Mouse (Mus musculus) megakaryocyte, embryonic 14.5 days (primary cell): ENCODE measurements around the gene Gm6034. TPM values are rescaled to one million over a fixed set of nuclear protein-coding genes. Genes with fewer than 3 reads are reported as not detected.
"Not testable (repeated sequence)": the region's sequence is repeated elsewhere in the genome, so short reads cannot be mapped to it uniquely, and the experiment has no call there.

Source experiments
- H3K27me3 ChIP-seq: replicated peaks from 2 replicates; pipeline ENCODE3; 2012; ENCODE audit warnings: inconsistent platforms
- H3K36me3 ChIP-seq: replicated peaks from 2 replicates; pipeline ENCODE3; 2012; ENCODE audit warnings: low read length, inconsistent platforms, mixed read lengths
- H3K4me1 ChIP-seq: 2 replicates; pipeline ENCODE4 v1.6.1; 2012; ENCODE audit warnings: inconsistent platforms
- H3K4me3 ChIP-seq: replicated peaks from 2 replicates; pipeline ENCODE3; 2012; ENCODE audit warnings: moderate library complexity, mild to moderate bottlenecking, inconsistent platforms
- H3K9me3 ChIP-seq: 2 replicates; pipeline ENCODE4 v1.6.1; 2012; ENCODE audit warnings: inconsistent platforms
- FLI1 ChIP-seq: IDR thresholded peaks from 2 replicates; pipeline ENCODE4 v1.6.1; 2012; ENCODE audit warnings: low read length, inconsistent platforms, mixed read lengths
- GATA1 ChIP-seq: IDR thresholded peaks from 3 replicates; pipeline ENCODE4 v1.6.1; 2012; ENCODE audit warnings: mixed read lengths, low read length, inconsistent platforms, borderline replicate concordance
- polyA plus RNA-seq: library from polyadenylated mRNA; stranded (reverse); fragments of >175 nt; gene quantifications from 2 replicates; pipeline ENCODE4 v1.2.3, GENCODE M21; 2012; ENCODE audit warnings: low replicate concordance; ENCODE audit not compliant: insufficient read depth

Gene Gm6034
- polyA plus RNA-seq, 1 experiment: 0.25 TPM

DNA sequence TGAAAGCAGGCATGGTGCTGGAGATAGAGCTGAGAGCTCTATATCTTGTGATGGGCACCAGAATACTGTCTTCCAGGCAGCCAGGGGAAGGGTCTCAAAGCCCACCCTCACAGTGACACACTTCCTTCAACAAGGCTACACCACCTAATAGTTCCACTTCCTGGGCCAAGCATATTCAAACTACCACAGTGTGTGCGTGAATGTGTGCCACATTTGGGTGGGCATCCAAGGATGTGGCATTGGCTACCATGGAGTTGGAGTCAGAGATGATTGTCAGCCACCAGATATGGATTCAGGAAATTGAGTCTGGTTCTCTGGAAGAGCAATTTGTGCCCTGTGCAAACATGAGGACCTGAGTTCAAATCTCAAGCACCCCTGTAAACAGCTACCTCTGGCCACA is 21.5 kb upstream of the Gm6034 start:
- H3K36me3 ChIP-seq: peaks cover 34% of the 10 kb centered on the region
- peak overlapping the region; percentile 91 for H3K4me3 ChIP-seq
- no peaks in the 10 kb centered on the region for H3K27me3 ChIP-seq
- no peaks in the 10 kb centered on the region for H3K9me3 ChIP-seq
- peaks cover 67% of the 10 kb centered on the region for H3K4me1 ChIP-seq
- TF ChIP-seq GATA1: no peak
- no peak for TF ChIP-seq FLI1

DNA sequence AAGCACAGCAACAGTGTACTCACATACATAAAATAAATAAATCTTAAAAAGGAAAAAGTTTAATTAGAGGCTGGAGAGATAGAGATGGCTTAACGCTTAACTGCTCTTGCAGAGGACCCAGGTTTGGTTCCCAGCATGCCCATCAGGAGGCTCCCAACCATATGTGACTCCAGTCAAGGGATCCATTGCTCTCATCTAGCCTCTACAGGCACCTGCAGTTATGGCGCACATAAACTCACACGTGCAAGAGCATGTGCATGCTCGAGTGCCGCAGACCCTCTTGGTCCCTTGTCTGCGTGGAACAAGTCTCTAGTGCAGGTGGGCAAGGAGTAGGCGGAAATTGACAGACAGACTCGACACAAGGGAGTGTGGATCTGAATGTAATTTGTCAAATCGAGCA is 20.7 kb upstream of the Gm6034 start:
- TF ChIP-seq GATA1: no peak
- TF ChIP-seq FLI1: no peak
- Histone ChIP-seq H3K4me3 (no peak overlapping the region), H3K4me1 (peaks cover 63% of the 10 kb centered on the region), H3K9me3 (no peaks in the 10 kb centered on the region), H3K36me3 (peaks cover 30% of the 10 kb centered on the region), H3K27me3 (no peaks in the 10 kb centered on the region)

DNA sequence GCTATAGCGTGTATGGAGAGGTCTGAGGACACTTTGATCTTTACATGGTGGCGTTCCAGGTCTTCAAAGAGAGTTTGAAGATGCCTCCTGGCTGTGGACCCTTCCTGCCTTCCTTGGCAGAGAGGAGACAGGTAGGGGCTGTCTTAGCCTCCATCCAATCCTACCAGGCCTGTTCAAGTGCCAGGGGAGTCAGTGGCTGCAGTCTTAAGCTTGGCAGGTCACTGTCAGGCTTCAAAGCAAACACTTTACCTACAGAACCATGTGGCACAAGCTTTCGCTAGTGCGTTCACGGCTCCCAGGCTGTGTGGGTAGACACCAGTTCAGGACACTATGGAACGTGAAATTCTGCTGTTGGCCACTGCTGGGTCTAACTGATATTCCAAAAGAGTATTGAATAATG is 19.8 kb upstream of the Gm6034 start:
- 0 out of 2 replicates have a peak, but pooled peaks cover under 1% of the 10 kb centered on the region for H3K9me3 ChIP-seq
- H3K4me3 ChIP-seq: peak overlapping the region; percentile 66
- peaks cover 57% of the 10 kb centered on the region for H3K4me1 ChIP-seq
- H3K36me3 ChIP-seq: peaks cover 28% of the 10 kb centered on the region
- no peaks in the 10 kb centered on the region for H3K27me3 ChIP-seq
- no peak for TF ChIP-seq GATA1
- no peak for TF ChIP-seq FLI1

DNA sequence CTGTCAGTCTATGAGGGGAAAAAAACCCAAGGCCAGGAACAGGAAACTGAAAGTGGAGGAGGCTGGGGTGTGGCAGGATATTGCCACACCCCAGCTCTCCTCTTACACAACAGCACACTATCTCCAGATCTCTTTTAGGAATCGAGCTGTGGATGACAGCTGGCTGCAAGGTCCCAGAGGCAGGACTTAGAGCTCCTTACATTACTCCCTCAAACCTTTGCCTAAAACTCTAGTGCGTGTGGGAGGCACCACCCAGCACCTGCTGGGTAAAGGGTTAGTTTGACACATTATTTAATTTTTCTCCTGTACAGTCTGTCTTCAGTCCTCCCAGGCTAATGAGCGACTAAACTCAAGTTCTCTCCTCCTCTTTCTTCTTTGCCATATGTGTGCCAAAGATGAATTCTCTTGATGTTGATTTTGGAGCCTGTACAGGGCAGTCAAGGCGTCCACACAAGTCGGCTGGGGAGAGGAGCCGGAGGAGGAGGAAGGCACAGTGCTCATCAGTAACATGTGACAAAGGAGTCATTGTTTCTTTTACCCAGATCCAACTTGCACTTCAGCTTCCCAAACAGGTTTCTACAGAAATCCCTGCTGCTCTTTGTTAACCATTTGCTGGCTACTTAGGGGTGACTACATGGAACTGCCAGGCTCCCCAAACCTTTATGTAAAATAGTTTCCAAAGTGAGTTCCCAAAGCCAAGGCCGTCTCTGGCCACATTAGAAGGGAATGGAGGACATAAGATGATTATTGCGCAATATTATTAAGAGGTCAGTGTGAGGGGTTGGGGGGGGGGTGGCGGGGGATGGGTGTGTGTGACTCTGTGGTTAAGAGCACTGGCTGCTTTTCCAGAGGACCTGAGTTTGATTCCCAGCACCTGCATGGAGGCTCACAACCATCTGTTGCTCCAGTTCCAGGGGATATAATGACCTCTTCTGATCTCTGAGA is 18.8 kb upstream of the Gm6034 start:
- Histone ChIP-seq H3K36me3 (peaks cover 34% of the 10 kb centered on the region), H3K9me3 (0 out of 2 replicates have a peak, but pooled peaks cover 3% of the 10 kb centered on the region), H3K4me1 (peaks cover 68% of the 10 kb centered on the region), H3K4me3 (peak overlapping the region; percentile 66), H3K27me3 (no peaks in the 10 kb centered on the region)
- no peak for TF ChIP-seq FLI1
- no peak for TF ChIP-seq GATA1

- H3K4me3 ChIP-seq: peak overlapping the region; percentile 38
- TF ChIP-seq GATA1 (no peak), FLI1 (no peak)
- peaks cover 39% of the 10 kb centered on the region for H3K36me3 ChIP-seq
- H3K9me3 ChIP-seq: 0 out of 2 replicates have a peak, but pooled peaks cover 3% of the 10 kb centered on the region
- H3K27me3 ChIP-seq: no peaks in the 10 kb centered on the region
- H3K4me1 ChIP-seq: peaks cover 72% of the 10 kb centered on the region
These were observed 17.6 kb upstream of the Gm6034 start for GRCm38 (mm10) chr17:36025197-36025596.

DNA sequence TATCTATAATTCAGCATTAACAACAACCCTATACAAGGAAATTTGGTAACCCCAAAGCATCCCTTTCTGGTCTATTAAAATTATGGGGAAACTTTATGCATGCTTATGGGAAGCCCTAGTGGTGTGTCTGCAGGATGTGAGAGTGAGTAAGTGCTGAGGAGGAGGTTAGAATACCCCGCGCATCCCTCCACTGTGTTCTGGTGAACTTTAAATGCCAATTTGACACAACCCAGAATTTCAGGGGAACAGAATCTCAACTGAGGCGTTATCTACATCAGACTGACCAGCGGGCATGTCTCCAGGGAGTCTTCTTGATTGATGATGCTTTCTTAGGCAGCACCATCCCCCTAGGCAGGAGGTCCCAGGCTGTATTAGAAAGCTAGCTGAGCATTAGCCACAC is 16.9 kb upstream of the Gm6034 start:
- H3K4me1 ChIP-seq: peaks cover 76% of the 10 kb centered on the region
- H3K9me3 ChIP-seq: 0 out of 2 replicates have a peak, but pooled peaks cover 3% of the 10 kb centered on the region
- TF ChIP-seq FLI1 (no peak), GATA1 (no peak)
- H3K36me3 ChIP-seq: peaks cover 39% of the 10 kb centered on the region
- no peak overlapping the region for H3K4me3 ChIP-seq
- no peaks in the 10 kb centered on the region for H3K27me3 ChIP-seq

DNA sequence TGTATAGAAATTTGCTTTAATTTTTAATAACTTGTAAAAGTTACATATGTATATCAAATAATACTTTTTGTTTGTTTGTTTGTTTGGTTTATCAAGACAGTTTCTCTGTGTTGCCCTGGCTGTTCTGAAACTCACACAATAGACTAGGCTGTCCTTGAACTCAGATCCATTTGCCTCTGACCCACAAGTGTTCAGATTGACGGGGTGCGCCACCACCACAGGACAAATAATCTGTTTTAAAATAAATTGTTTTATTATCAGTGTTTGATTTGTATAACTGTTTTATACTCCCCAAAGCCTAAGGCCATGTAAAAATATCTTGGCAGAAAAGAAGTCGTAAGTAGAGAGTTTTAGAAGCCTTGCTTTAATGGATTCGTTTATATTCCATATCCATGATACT is 15.1 kb upstream of the Gm6034 start:
- Histone ChIP-seq H3K4me1 (peaks cover 65% of the 10 kb centered on the region), H3K36me3 (peaks cover 42% of the 10 kb centered on the region)

GRCm38 (mm10) chr17:36028879-36029619 is 13.7 kb upstream of the Gm6034 start:
- Histone ChIP-seq H3K4me3 (no peak overlapping the region), H3K27me3 (no peaks in the 10 kb centered on the region), H3K9me3 (0 out of 2 replicates have a peak, but pooled peaks cover 3% of the 10 kb centered on the region), H3K4me1 (peaks cover 51% of the 10 kb centered on the region), H3K36me3 (peaks cover 38% of the 10 kb centered on the region)
- TF ChIP-seq GATA1 (no peak), FLI1 (no peak)

More for the DNA sequence above, 15.1 kb upstream of the Gm6034 start:
- Histone ChIP-seq H3K27me3 (no peaks in the 10 kb centered on the region), H3K9me3 (0 out of 2 replicates have a peak, but pooled peaks cover 3% of the 10 kb centered on the region), H3K4me3 (no peak overlapping the region)
- TF ChIP-seq GATA1 (no peak), FLI1 (no peak)

DNA sequence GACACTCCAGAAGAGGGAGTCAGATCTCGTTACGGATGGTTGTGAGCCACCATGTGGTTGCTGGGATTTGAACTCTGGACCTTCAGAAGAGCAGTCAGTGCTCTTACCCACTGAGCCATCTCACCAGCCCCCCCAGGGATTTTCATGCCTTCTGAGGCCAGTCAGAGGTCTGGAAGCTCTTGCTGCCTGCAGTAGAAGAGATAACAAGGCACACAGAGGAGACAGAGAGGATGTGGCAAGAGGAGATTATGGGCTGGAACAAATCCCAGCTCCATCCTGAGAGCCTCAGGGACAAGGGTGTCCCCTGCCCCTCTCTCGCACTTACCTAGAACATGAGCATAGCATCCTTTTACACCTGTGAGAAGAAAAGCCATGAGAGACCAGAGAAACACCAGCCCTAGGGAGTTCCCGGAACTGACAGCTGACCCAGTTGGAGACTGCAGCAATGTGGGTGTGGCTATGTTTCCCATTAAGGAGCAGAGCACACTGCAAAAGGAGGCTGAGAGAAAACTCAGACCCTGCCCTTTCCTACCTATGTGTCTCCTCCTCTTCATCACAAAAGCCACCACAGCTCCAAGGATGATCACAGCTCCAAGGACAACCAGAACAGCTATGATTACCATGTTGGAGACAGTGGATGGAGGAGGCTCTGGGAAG is 12.6 kb upstream of the Gm6034 start:
- peaks cover 30% of the 10 kb centered on the region for H3K36me3 ChIP-seq
- H3K9me3 ChIP-seq, H3K4me3 ChIP-seq, H3K27me3 ChIP-seq: not testable (repeated sequence)
- H3K4me1 ChIP-seq: peaks cover 49% of the 10 kb centered on the region

- H3K9me3 ChIP-seq, H3K27me3 ChIP-seq: not testable (repeated sequence)
- peaks cover 41% of the 10 kb centered on the region for H3K4me1 ChIP-seq
- H3K4me3 ChIP-seq: peak overlapping the region; percentile 87
- peaks cover 27% of the 10 kb centered on the region for H3K36me3 ChIP-seq
These were observed 11.8 kb upstream of the Gm6034 start for GRCm38 (mm10) chr17:36030703-36031582.

- H3K27me3 ChIP-seq, H3K9me3 ChIP-seq: not testable (repeated sequence)
- H3K36me3 ChIP-seq: peaks cover 19% of the 10 kb centered on the region
- H3K4me3 ChIP-seq: peak overlapping the region; percentile 92
- peaks cover 33% of the 10 kb centered on the region for H3K4me1 ChIP-seq
These were observed 11.0 kb upstream of the Gm6034 start for GRCm38 (mm10) chr17:36031583-36032331.

DNA sequence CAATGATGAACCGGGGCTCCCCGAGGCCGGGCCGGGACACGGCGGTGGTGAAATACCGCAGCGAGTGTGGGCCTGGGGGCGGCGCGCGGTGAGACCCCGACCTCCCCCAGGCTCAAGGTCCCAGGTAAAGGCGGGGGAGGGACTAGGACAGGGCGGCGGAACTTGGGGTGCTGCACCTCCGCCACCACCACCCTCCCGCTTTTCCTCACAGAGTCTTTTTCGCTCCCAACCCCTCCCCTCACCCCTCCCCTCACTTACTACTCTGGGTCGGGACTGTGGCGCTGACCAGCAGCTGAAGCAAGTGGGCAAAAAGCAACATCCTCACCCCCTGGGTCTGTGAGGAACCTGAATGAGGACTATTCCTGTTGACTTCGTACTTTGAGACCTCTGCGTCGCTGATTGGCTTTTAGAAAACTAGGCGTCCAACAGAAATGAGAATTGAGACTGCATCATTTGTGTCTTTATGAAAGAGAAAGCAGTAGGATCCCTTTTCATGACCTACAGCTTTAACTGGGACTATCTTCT is 10.3 kb upstream of the Gm6034 start, which contains the start of gene H2-T23:
Gene H2-T23, minus strand, starts transcription at position 505 of the 525 bp plus-strand sequence.
- Histone ChIP-seq H3K4me3 (peak within 1 kb of the TSS; percentile 92), H3K36me3 (peaks cover 18% of the 10 kb centered on the region), H3K4me1 (peaks cover 33% of the 10 kb centered on the region)
- not testable (repeated sequence) for H3K9me3 ChIP-seq, H3K27me3 ChIP-seq
